Mouse (Mus musculus): ENCODE measurements around the gene Ephb1. TPM values are rescaled to one million over a fixed set of nuclear protein-coding genes. Genes with fewer than 3 reads are reported as not detected.
A peak's percentile ranks its signal among the peaks of the same experiment; 100 is the strongest.

Ephb1 gene
- total RNA-seq, 2 experiments from 2014 or later = 20.3 to 26.9 TPM

DNA sequence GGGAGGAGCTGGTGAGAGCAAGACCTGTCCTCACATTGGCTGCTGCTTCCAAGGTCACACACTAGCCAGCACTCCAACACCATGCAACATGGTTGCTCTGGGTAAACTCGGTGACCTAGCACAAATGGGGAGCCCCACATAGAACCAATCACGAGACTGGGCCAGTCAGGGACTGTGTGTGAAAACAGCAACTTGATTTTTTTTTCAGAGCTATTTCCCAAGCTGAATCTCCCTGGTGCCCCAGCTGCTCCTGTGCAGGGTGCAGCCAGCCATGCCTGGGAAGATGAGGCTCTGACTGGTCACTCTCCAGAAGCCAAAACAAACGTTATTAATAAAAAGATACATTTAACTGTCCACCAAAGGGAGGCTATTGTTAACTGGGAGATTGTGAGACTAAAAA is 173.2 kb downstream of the Ephb1 start:
- DNase-seq (ENCODE audit: low spot score in 2 of 2) = no peak

DNA sequence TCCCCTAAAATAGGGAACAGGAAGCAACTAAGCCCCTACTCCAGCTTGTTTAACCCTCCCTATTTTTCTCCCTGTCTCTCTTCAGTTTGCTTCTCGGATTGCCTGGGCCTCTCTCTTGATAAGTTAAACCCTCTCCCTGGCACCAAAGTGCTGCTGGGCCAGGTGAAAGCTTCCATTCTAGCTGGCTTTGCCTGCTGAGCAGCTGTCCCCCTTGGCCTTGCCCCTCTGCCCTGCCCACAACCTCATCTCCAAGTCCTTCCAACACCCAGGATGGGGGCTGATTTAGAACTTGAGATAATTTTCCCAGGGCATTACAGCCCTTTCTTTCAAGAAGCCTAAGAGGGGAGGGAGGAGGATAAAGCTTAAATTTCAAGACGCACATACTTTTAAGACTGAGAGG is 174.0 kb downstream of the Ephb1 start:
- DNase-seq (ENCODE audit: low spot score in 2 of 2) = no peak

DNA sequence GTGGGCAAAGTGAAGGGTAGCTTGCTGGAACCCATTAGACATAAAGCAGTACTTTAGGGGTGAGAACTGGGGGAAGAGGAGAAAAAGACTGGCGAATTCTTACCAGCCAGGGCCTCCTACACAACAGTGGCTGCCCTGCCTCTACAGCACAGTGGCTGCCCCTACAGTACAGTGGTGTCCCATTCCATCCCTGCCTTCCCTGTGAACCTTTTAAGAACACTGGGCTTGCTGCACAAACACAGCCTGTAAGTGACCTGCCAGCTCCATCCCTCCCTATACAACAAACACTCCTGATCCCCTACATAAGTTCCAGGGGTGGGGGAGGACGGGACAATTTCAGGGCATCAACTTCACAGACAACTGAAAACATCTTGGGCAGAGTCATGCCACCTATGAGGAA is 174.4 kb downstream of the Ephb1 start:
- DNase-seq (ENCODE audit: low spot score in 2 of 2) = no peak

DNA sequence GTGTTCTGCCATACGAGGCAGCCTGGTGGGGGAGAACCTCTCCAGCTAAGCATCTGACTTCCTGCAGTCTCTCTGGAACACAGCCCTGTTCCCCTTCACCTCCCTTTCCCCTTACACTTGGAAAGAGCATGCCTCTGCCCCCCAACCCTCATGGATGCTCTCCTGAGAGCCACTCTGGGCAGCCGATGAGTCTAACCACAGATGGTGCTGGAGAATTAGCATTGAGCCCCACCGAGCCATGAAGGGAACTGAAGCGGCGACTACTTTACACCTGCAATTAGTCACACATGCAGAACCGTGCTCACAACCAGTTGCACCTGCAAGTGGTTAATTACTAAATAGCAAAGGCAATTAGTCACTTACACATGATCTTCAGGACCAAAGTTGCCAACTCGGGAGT is 184.8 kb downstream of the Ephb1 start:
- DNase-seq (ENCODE audit: low spot score in 2 of 2) = no peak

DNA sequence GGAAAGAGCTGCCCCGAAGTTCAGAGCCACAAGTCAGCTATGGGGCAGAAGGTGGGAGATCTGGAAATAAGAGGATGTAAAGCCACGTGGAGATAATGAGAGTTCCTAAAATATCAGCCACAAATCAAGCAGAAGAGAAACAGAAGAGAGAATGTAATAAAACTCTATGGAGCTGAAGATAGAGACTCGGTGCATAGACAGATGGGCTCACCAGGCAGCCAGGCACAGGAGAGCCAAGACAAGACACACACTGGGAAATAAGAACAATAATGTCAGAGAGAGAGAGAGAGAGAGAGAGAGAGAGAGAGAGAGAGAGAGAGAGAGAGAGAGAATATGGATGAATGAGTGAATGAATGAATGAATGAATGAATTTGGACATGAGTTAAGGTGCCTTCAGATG is 198.6 kb downstream of the Ephb1 start:
- no peak for DNase-seq (ENCODE audit: low spot score in 2 of 2)

DNA sequence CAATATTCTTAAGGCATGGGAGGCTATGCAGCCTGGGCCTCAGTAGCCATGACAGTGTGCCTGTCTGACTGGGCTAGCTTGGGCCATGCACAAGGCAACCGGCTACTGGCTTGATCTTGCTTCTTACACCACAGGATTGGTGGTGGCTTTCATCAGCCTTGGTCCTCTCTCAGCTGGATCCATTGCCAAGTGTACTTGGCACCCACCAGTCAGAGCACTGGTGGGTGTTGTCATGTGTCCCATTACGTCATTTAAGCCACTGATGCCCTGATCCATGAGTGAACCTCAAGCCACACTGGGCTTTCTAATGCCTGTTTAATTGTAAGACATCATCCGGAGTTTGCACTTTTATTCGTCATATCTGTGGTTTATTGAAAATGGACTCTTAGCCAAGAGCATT is 215.3 kb downstream of the Ephb1 start:
- no peak for DNase-seq (ENCODE audit: low spot score in 2 of 2)

DNA sequence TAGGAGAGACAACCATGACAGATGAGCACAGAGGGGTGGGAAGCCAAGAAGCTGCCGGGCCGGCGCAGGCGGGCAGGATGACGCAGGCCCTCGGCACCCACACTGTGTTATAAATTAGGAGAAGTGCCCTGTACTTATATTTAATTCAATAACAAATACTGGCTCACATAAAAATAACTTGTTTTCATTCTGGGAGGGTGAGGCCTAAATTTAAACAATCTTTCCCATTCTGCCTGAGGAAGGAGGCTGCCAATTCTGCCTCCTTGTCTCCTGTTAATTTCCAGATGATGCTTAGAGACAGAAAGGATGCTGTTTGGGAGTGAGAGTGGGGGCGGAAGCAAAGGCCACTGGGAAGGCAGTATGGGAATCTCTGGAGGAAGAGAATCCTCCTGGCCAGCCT is 215.8 kb downstream of the Ephb1 start:
- DNase-seq (ENCODE audit: low spot score in 2 of 2) = peak; percentile 61 to 66

DNA sequence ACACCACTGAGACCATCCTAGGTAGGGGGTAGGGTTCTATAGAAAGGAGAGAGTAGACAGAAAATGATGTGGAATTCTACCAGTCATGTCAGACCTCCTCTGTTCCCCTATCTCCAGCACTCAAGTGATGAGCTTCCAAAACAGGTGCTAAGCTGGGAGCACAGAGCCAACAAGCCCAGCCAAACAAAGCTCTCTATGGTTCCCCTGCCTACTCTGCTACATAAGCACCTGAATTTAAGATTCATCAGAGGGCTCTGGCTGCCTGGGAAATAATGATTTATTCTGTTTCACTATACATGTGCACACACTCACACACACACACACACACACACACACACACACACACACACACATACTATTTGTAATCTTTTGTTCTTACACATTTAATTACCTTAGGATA is 216.3 kb downstream of the Ephb1 start:
- no peak for DNase-seq (ENCODE audit: low spot score in 2 of 2)

DNA sequence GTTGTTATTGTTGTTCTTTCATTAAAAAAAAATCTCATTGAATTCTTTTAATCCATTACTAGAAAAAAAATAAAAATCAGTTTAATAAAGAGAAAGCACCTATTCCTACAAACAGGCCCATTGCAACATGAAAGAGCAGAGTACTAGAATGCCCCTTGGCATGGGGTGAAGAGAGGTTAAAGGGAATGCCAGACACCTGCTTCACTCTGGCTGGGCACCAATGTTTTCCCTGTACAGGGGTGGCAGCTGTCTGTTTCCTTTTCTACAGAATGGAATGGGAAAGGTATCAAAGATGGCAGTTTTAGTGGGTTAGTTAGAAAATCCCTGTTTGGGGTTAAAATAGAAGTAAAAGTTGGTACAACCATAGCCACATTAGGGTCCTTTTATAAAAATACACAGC is 224.0 kb downstream of the Ephb1 start:
- DNase-seq (ENCODE audit: low spot score in 2 of 2) = no peak

DNA sequence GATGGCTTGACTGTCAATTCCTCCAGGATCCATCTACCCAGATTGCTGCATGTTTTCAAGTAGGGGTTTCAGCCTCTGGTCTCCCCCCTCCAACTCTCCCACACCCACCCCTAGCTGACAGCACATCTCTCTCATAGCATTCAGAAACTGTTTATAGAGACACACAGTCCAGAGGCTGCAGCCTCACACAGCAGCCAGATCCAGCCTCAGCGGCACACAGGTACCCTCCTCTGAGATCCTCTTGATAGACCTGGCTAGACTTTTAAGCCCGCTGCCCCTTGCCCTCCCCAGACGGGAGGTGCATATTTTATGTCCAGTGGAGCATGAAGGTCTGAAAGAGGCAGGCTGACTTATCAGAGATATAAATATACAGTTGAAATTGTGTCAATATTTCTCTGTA is 228.0 kb downstream of the Ephb1 start:
- no peak for DNase-seq (ENCODE audit: low spot score in 2 of 2)

DNA sequence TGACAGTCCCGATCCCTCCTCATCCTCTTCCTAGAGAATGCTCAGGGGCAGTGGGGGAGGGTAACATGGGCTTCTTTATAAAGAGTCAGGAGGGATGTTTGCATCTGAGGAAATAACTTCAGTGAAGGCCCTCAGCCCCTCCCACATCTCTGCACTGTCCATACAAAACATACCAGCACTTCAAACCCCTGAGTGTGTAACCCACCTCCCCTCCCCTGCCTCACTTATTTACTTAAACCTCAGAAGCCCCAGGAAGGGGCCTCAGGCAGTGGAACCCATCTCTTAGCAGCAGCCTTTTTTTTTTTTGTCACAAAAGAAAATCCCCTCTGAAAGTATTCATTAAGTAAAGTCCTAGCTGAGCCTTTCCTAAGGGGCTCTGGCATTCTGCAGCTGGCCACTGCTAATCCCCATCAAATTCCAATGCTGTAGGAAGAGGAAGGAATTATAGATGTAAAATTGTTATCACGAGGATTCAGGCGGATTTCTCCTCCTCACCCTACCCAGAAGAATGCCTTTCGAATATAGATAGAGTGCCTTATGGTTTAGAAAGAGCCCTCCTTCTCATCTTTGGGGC is 231.5 kb downstream of the Ephb1 start:
- DNase-seq (ENCODE audit: low spot score in 2 of 2) = no peak

DNA sequence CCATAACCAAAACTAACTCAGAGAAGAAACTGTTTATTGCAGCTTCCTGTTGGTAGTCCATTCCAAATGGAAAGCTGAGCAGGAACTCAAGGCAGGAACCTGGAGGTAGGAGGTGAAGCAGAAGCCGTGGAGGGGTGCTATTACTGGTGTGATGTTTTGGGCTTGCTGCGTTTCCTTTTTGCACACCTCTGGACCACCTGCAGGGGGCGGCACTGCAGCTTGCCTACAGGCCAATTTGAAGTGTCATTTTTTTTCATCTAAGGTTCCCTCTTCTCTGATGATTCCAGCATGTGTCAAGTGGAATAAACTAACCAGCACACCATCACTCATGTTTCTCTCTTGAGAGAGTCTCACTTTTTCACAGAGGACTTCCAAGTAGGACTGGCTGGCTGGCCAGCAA is 235.1 kb downstream of the Ephb1 start:
- no peak for DNase-seq (ENCODE audit: low spot score in 2 of 2)

DNA sequence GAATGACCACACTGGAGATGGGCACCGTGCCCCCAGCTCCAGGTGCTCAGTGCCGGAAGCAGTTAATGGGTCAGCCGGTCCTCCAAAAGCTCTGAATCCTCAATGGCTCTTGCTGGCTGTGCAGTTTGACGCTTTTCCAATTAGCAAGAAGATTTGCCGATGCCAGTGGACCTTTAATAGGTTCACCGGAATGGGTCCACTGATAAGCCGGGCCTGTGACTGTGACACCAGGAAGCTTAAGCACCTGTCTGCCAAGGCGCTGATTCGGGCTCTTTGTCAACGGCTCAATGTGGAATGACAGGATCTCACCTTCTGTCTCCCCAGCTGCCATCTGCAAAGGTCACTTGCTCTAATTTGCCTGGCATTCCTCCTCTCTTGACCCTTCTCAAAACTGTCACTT is 239.2 kb downstream of the Ephb1 start:
- no peak for DNase-seq (ENCODE audit: low spot score in 2 of 2)

DNA sequence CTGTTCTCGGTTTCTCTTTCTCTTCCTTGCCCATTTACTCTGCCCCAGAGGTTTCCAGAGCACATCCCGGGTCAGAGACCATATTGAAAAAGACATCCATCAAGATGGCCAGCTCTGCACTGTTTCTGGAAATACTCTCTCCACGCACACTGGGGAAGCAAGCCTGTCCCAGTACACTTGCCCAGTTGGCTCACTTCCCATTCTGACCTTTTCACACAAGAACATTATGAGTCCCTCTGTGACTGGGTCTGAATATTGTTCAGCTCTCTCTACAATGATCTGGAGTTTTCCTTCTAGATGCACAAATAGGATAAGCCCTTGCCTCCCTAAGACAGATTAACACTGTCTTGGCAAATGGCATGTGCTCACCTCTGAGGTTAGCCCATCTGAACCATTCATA is 243.0 kb downstream of the Ephb1 start:
- no peak for DNase-seq (ENCODE audit: low spot score in 2 of 2)

DNA sequence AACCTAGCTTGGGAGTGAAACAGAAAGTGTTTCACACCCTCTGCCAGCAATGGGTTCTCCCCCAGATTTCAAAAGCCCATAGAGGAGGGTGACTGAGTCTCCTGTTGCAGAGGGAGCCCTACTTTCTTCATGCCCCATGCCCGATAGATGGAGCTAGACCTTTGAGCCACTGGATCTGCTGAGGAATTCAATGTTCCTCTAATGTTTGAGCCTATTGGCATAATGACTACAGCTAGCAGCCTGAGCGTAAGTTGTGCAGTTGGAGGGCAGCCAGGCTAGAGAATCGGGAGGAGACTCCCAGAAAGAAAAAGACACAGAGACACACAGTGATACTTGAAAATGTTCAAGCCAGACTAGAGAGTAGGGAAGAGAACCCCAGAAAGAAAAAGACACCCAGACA is 246.5 kb downstream of the Ephb1 start:
- peak in 1 of 2 experiments; percentile 31 for DNase-seq (ENCODE audit: low spot score in 2 of 2)

DNA sequence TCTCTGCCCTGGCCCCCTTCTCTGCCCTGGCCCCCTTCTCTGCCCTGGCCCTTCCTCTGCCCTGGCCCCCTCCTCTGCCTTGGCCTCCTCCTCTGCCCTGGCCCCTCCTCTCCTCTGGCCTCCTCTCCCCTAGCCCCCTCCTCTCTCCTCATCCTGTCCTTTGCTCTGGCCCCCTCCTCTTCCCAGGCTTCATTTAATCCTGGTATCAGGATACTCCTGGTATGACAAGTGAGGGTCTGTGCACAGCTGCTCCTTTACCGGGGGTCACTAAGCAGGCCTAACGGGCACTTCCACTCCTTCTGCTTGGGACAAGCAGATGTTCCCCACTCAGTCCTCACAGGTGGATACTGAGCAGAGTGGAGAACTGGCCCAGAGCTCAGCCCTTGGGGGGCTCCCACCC is 247.3 kb downstream of the Ephb1 start:
- DNase-seq (ENCODE audit: low spot score in 2 of 2) = no peak

DNA sequence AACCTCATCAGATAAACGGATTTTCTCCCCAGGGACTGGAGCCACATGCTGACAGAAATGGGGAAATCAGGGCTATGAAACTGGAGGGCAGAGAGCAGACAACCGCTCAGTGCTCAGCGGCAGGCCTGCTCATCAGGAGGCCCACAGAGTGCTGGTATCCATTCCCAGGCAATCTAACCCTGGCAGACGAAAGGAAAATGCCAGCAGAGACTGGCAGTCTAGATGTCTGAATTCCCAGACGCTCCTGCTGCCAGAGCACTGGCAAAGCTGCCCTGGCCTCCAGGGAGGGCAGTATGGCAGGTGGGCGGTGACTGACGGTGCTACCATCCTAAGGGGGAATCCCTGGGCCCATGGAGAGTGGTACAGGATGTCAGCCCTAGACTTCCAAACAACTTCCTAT is 257.7 kb downstream of the Ephb1 start:
- DNase-seq (ENCODE audit: low spot score in 2 of 2) = no peak

DNA sequence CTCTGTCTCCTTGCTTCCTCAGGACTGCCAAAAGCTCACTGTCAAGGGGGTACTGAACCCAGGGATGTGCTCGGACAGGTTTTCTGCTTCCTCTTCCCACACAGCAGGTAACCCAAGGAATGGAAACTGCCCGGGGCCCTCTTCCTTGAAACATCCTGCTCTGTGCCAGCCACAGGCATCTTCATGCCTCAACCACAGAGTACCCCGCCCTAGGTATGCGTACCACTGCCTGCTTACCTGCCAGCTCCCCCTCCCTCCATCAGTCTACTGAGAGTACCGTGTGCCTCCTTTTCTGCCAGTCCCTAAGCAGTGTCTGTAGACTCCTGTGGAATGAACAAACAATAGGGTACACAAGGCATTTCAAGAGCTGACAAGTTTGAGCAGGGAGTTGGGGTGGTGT is 265.9 kb downstream of the Ephb1 start:
- DNase-seq (ENCODE audit: low spot score in 2 of 2) = no peak

DNA sequence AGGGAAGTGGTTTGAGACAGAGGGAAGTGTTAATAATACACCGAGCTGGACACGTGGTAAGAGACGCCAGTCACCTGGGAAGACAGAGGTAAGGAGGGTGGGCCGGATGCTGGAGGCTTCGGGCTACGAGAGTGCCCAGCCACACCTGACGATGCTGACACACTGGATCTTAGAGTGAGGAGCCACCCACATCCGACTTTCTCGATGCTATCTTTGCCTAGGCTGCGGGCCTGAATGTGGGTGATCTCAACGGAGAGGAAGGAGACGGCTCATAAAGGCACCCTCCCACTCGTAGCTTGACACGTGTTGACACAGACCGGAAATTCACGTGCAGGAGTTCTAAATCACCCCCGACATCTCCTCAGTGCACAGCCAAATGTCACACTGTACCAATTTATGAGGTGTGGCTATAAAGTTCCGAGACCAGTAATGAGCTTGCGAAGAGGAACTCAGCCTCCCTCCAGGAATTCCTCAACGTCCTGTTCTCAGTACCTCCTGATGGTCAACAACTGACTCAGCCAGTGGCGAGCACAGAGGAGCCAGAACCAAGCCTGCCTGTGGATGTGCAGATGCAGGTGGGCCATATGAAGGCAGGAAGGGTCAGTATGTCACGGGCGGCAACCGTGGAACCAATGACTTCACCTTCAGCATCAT is 268.3 kb downstream of the Ephb1 start:
- DNase-seq (ENCODE audit: low spot score in 2 of 2) = peak; percentile 22 to 29

DNA sequence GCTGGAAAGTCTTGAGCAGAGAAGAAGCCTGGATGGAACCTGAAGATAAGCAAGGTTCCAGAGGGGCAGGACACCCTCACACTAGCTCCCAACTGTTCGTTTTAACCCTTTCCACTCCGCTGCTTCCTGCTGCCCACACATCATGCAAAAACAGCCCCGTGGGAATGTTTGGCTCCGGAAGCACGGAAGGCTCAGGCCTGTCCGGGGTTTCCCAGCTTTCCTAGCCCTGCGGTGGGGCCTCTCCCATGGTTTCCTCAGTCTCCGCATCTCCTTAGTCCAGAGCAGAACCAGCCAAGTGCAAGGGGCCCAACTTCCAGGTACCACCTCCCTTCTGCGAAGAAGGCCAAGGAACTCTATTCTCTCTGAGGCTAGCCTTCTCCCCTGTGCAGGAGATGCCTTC is 269.0 kb downstream of the Ephb1 start:
- no peak for DNase-seq (ENCODE audit: low spot score in 2 of 2)

DNA sequence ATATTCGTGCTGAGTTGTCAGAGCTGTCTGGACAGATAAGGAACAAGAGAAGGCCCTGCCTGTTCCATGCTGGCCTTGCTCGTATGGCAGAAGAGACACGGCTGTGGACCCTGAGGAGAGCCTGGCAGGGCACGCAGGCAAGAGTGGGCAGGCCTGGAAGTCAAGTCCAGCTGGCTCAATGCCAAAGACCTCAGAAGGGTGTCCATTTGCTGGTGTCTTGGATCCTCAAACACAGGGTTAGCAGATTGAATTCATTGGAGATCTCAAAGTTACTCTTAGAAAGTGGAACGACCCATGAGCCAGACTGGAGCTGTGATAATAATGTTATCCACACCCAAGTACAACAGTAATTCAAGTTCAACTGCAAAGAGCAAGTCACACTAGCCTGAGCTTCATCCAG is 273.6 kb downstream of the Ephb1 start:
- DNase-seq (ENCODE audit: low spot score in 2 of 2) = no peak

DNA sequence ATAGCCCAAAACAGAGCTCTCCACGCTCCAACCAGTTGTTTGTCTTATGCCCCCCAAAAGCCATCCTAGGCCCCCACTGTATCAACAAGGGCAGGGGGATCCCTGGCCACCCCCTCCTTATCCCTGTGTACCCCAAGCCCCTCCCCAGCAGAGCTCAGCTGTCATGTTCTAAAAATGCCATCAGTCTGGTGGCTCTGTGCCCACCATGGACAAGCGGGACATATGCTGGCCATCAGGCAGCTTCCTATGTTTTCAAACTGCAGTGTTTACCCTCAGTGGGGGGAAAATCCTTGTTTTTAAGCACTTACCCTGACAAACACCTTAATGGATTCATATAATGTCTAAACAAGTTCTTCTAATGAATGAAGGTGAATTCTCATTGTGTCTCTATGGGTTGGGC is 275.3 kb downstream of the Ephb1 start:
- no peak for DNase-seq (ENCODE audit: low spot score in 2 of 2)

DNA sequence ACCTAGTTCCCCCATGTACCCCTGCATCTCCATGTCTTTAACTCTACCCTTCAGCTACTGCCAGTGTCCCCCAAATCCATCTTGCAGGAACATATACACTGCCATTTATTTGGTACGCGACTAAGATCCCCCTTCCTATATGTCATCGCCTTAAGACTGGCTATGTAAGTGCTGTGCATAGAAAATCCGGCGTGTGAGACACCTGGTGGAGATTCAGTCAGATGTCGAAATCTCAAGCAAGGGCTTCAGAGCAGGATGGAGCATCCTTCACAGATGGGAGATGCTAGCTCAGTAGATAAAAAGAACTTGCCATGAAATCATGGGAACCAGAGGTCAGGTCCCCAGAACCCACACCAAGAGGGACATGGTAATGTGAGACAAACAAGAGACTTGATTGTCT is 276.3 kb downstream of the Ephb1 start:
- DNase-seq (ENCODE audit: low spot score in 2 of 2) = no peak

DNA sequence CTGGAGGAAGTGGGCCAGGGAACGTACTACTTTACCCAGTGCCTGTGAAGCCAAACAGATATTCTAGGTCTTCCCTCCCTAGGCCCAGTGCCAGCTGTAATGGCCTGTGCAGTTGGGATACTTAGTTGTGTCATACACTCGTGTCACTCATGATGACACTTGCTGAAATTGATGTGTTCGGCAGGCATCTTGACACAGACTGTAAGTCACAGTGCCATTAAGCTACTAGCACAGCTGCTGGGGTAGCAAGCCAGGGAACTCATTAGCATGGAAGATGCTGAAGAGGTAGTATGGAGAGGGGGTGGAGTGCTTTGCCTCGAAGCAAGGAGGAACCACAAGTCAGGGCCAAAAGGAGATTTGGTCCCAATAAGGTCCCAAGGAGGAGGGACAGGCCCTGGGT is 279.0 kb downstream of the Ephb1 start:
- DNase-seq (ENCODE audit: low spot score in 2 of 2) = no peak
